Mouse (Mus musculus) adrenal gland, adult 8-10 months (tissue): ENCODE measurements at regions not wholly inside any gene's neighbourhood (a gene's known extent, or its start where the extent isn't known, plus 50 kb on each side); places are given as distances from the start of the nearest gene placed in this dataset.
A peak's percentile ranks its signal among the peaks of the same experiment; 100 is the strongest.

Experiments used
- DNase-seq: peaks from one replicate; pipeline ENCODE4 v3.0.0; 2022

- DNase-seq: no peak
Observed at GRCm38 (mm10) chr9:34323571-34323970, 162.1 kb upstream of the Kirrel3 start.

GRCm38 (mm10) chr9:34328723-34329122 is 157.0 kb upstream of the Kirrel3 start:
- no peak for DNase-seq

GRCm38 (mm10) chr9:34334112-34334511 is 151.6 kb upstream of the Kirrel3 start:
- no peak for DNase-seq

GRCm38 (mm10) chr9:34334555-34335468 is 150.9 kb upstream of the Kirrel3 start:
- DNase-seq: no peak

- DNase-seq: no peak
Observed at GRCm38 (mm10) chr9:34348442-34348841, 137.3 kb upstream of the Kirrel3 start.

- no peak for DNase-seq
Observed at GRCm38 (mm10) chr9:34349997-34350396, 135.7 kb upstream of the Kirrel3 start.

GRCm38 (mm10) chr9:34353744-34354143 is 131.9 kb upstream of the Kirrel3 start:
- no peak for DNase-seq

GRCm38 (mm10) chr9:34354723-34355316 is 130.9 kb upstream of the Kirrel3 start:
- DNase-seq: no peak

- no peak for DNase-seq
Observed at GRCm38 (mm10) chr9:34370686-34371398, 114.9 kb upstream of the Kirrel3 start.

GRCm38 (mm10) chr9:34375187-34375586 is 110.5 kb upstream of the Kirrel3 start:
- peak; percentile 9 for DNase-seq

- DNase-seq: no peak
Observed at GRCm38 (mm10) chr9:34380008-34380407, 105.7 kb upstream of the Kirrel3 start.

GRCm38 (mm10) chr9:34381601-34382000 is 104.1 kb upstream of the Kirrel3 start:
- no peak for DNase-seq

GRCm38 (mm10) chr9:34382208-34382607 is 103.5 kb upstream of the Kirrel3 start:
- no peak for DNase-seq

- DNase-seq: peak; percentile 40
Observed at GRCm38 (mm10) chr9:34386071-34386470, 99.6 kb upstream of the Kirrel3 start.

GRCm38 (mm10) chr9:34393042-34393441 is 92.7 kb upstream of the Kirrel3 start:
- no peak for DNase-seq

GRCm38 (mm10) chr9:34395839-34396804 is 89.6 kb upstream of the Kirrel3 start:
- no peak for DNase-seq

GRCm38 (mm10) chr9:34411699-34412098 is 74.0 kb upstream of the Kirrel3 start:
- no peak for DNase-seq

GRCm38 (mm10) chr9:34416153-34416552 is 69.5 kb upstream of the Kirrel3 start:
- no peak for DNase-seq

- no peak for DNase-seq
Observed at GRCm38 (mm10) chr9:34418100-34418499, 67.6 kb upstream of the Kirrel3 start.

- DNase-seq: no peak
Observed at GRCm38 (mm10) chr9:34421956-34422355, 63.7 kb upstream of the Kirrel3 start.

GRCm38 (mm10) chr9:34423062-34423461 is 62.6 kb upstream of the Kirrel3 start:
- no peak for DNase-seq

GRCm38 (mm10) chr9:34426589-34426988 is 59.1 kb upstream of the Kirrel3 start:
- no peak for DNase-seq
